Mouse (Mus musculus): ENCODE results near the gene Vmn2r71. TPM values are rescaled to one million over a fixed set of nuclear protein-coding genes. Genes with fewer than 3 reads are reported as not detected.

The Vmn2r71 gene
- 1.9 TPM for polyA plus RNA-seq (2014; fragmentation: Illumina TruSeq; extraction: RNeasy Lipid Tissue Mini Kit (QIAGEN cat#74804); ENCODE audit: low read depth, low replicate concordance)

GRCm38 (mm10) chr7:85562787-85563186 lies at the start of gene Vmn2r71:
Gene Vmn2r71, plus strand, starts transcription at chr7:85563087.

GRCm38 (mm10) chr7:85569092-85569491 lies 6.2 kb downstream of the Vmn2r71 start, which contains the start of gene Vmn2r70:
Gene Vmn2r70, minus strand, starts transcription at chr7:85569192.

Other genes starting within 250 kb of the Vmn2r71 start
- 0.36 TPM for gene Vmn2r69, start 147.2 kb upstream of the Vmn2r71 start, polyA plus RNA-seq (2014; fragmentation: Illumina TruSeq; extraction: RNeasy Lipid Tissue Mini Kit (QIAGEN cat#74804); ENCODE audit: low read depth, low replicate concordance)
- not detected for gene Vmn2r70, start 6.1 kb downstream of the Vmn2r71 start, polyA plus RNA-seq (2014; fragmentation: Illumina TruSeq; extraction: RNeasy Lipid Tissue Mini Kit (QIAGEN cat#74804); ENCODE audit: low read depth, low replicate concordance)
- not detected for gene Vmn2r72, start 192.0 kb downstream of the Vmn2r71 start, polyA plus RNA-seq (2014; fragmentation: Illumina TruSeq; extraction: RNeasy Lipid Tissue Mini Kit (QIAGEN cat#74804); ENCODE audit: low read depth, low replicate concordance)